8 mouse cellular contexts compared by ENCODE assay signal in genomic region chr7:78577462-78578110, GRCm38 (mm10).
DNase-seq lines count a peak whose midpoint lies in the region; ATAC-seq and TF ChIP-seq lines count a peak whose summit lies in the region.

No protein-coding gene starts in this region.

- H3K9me3 ChIP-seq in forebrain, embryonic 11.5 days (ENCODE audit: control insufficient read depth, low read length): no peaks in the 10 kb centered on the region
- H3K9me3 ChIP-seq in limb, embryonic 14.5 days (ENCODE audit: control insufficient read depth, low read length): no peaks in the 10 kb centered on the region

- peak overlapping the region; percentile 64 for H3K9ac ChIP-seq in forebrain, embryonic 11.5 days (ENCODE audit: low read length)
- H3K9ac ChIP-seq in limb, embryonic 14.5 days (ENCODE audit: low read depth, low read length, severe bottlenecking): peak overlapping the region; percentile 40; the same call in 1 of the 2 replicates

- intact Hi-C loops in left cerebral cortex, adult 2 months (cut with DNase I): loop anchor here (5.0 to 10.0 kb wide), 3 partner anchors 250 to 1445 kb away; partner anchors contain the start of gene Aen

- H3K27me3 ChIP-seq in forebrain, embryonic 11.5 days (ENCODE audit: control insufficient read depth, insufficient read depth, low read length): peaks cover 15% of the 10 kb centered on the region
- H3K27me3 ChIP-seq in limb, embryonic 14.5 days (ENCODE audit: control insufficient read depth, insufficient read depth, low read length): peaks cover 88% of the 10 kb centered on the region

- TF ChIP-seq CTCF in left cerebral cortex, adult 2 months (IDR thresholded peaks at IDR 0.05): peak; percentile 2; the same call in 1 of the 2 replicates

- H3K36me3 ChIP-seq in forebrain, embryonic 11.5 days (ENCODE audit: control insufficient read depth, insufficient read depth, low read length): no peaks in the 10 kb centered on the region
- no peaks in the 10 kb centered on the region for H3K36me3 ChIP-seq in limb, embryonic 14.5 days (ENCODE audit: control insufficient read depth, insufficient read depth, low read length)

- no peak for TF ChIP-seq POLR2A in limb, embryonic 14.5 days (IDR thresholded peaks at IDR 0.05; ENCODE audit: borderline replicate concordance, extremely low read depth, insufficient read depth, insufficient read length)

- H3K4me1 ChIP-seq in forebrain, embryonic 11.5 days (replicated peaks; ENCODE audit: control insufficient read depth, insufficient read depth, low read length): peaks cover 4% of the 10 kb centered on the region; the same call in 1 of the 2 replicates
- 0 out of 2 replicates have a peak, but pooled peaks cover 3% of the 10 kb centered on the region for H3K4me1 ChIP-seq in limb, embryonic 14.5 days (ENCODE audit: control insufficient read depth, insufficient read depth, low read length)

- peak in 1 of 2 experiments; percentile 50 for DNase-seq in left cerebral cortex, adult 2 months (ENCODE audit: extremely low spot score in 1 of 2, low spot score in 2 of 2)
- no peak for DNase-seq in left cerebral cortex, adult 8-10 months (ENCODE audit: low spot score in 2 of 2)
- peak; percentile 46 to 72 for DNase-seq in cerebellum, adult 18-20 months
- DNase-seq in forebrain, embryonic 11.5 days (ENCODE audit: low spot score): peak; percentile 82
- DNase-seq in limb, embryonic 14.5 days (ENCODE audit: low spot score): peak; percentile 4
- peak; percentile 65 for DNase-seq in right cerebral cortex, postnatal 4 days
- DNase-seq in gastrocnemius, adult 8-10 months (ENCODE audit: low spot score in 2 of 2): no peak

- peak overlapping the region; percentile 93 for H3K27ac ChIP-seq in left cerebral cortex, adult 2 months
- H3K27ac ChIP-seq in forebrain, embryonic 11.5 days (ENCODE audit: low read depth, low read length): peak overlapping the region; percentile 37; the same call in 1 of the 2 replicates
- no peak overlapping the region for H3K27ac ChIP-seq in limb, embryonic 14.5 days (replicated peaks; ENCODE audit: low read depth, low read length)

- under 1% methylated on average over 49 of the region's 49 CpGs for WGBS in forebrain, embryonic 11.5 days
- 0% methylated on average over 46 of the region's 49 CpGs for WGBS in limb, embryonic 14.5 days

- H3K4me3 ChIP-seq in left cerebral cortex, adult 2 months: peak overlapping the region; percentile 86
- H3K4me3 ChIP-seq in forebrain, embryonic 11.5 days (ENCODE audit: low read depth, low read length): peak overlapping the region; percentile 54
- peak overlapping the region; percentile 44 for H3K4me3 ChIP-seq in limb, embryonic 14.5 days (replicated peaks; ENCODE audit: low read length)

- H3K4me2 ChIP-seq in forebrain, embryonic 11.5 days (ENCODE audit: low read depth, low read length, severe bottlenecking): peak overlapping the region; percentile 85
- peak overlapping the region; percentile 81 for H3K4me2 ChIP-seq in limb, embryonic 14.5 days (replicated peaks; ENCODE audit: low read depth, low read length, severe bottlenecking)

- ATAC-seq in forebrain, embryonic 11.5 days (replicated peaks; ENCODE audit: low FRiP score): peak; percentile 62
- ATAC-seq in limb, embryonic 14.5 days (ENCODE audit: low FRiP score, low read depth): 0 out of 2 replicates have a peak, but pooled peaks have one; percentile 21
- ATAC-seq in activated CD4-positive, CD25-positive, alpha-beta regulatory T cell, adult 4 months: no peak

Comparison
In these comparisons a context has a peak if more than half of its experiments do, and no peak if none do; other contexts are left out.
1. DNase-seq: peak in cerebellum, adult 18-20 months (2 of 2), forebrain, embryonic 11.5 days (single experiment), limb, embryonic 14.5 days (single experiment) and right cerebral cortex, postnatal 4 days (single experiment); none in left cerebral cortex, adult 8-10 months (0 of 2) and gastrocnemius, adult 8-10 months (0 of 2).
2. Peak in every context shown above with its lines, with median percentiles within 50 percentile points of each other: H3K4me3 ChIP-seq.